Mouse (Mus musculus): ENCODE measurements around the gene Asb12. TPM values are rescaled to one million over a fixed set of nuclear protein-coding genes. Genes with fewer than 3 reads are reported as not detected.
"Not testable (repeated sequence)": the region's sequence is repeated elsewhere in the genome, so short reads cannot be mapped to it uniquely, and the experiment has no call there.

The Asb12 gene
- 0.24 TPM in 1 of 2 replicates, not detected in the other for polyA plus RNA-seq (2015; fragmentation: Nextera tagmentation; extraction: Ambion mirVana)

- H3K9ac ChIP-seq (replicated peaks), result no peak within 1 kb of the TSS
- no peaks in the 10 kb centered on the region for H3K27me3 ChIP-seq (replicated peaks)
- 93% methylated on average over 2 of the region's 2 CpGs for WGBS
- ATAC-seq (ENCODE audit: low FRiP score), result no peak
- no peak within 1 kb of the TSS for H3K27ac ChIP-seq (replicated peaks)
- H3K4me2 ChIP-seq, result no peak within 1 kb of the TSS
- no peaks in the 10 kb centered on the region for H3K36me3 ChIP-seq
- H3K4me3 ChIP-seq (replicated peaks), result no peak within 1 kb of the TSS
- no peaks in the 10 kb centered on the region for H3K4me1 ChIP-seq
- H3K9me3 ChIP-seq (replicated peaks), result no peaks in the 10 kb centered on the region
Observed at GRCm38 (mm10) chrX:95557887-95558286, at the start of gene Asb12, which contains the start of gene Pfn5. Gene Asb12 (minus strand): TSS chrX:95557987. Gene Pfn5 (plus strand): TSS chrX:95558104.

DNA sequence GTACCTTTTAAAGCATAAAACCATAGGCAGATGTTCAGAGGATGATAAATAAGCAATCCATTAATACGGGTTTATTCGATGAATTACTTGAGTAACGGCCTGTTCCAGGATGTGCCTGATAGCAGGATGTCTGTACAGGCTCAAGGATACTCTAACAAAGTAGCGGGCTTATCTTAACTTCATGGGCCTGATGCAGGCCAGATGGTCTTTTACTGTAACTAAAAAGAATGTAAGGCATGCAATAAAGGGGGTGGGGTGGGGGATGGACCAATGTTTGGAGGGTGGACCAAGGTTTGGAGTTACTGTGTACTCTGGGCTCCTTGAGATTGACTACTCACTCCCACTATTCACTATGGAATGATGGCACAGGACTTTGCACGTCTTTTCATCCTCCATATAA lies 42.8 kb upstream of the Asb12 start:
- H3K4me2 ChIP-seq, result no peak overlapping the region
- no peak overlapping the region for H3K27ac ChIP-seq (replicated peaks)
- H3K4me1 ChIP-seq, result no peaks in the 10 kb centered on the region
- no peak overlapping the region for H3K9ac ChIP-seq (replicated peaks)
- WGBS, result 91% methylated on average over 5 of the region's 5 CpGs
- no peak for ATAC-seq (ENCODE audit: low FRiP score)
- no peaks in the 10 kb centered on the region for H3K9me3 ChIP-seq (replicated peaks)
- H3K36me3 ChIP-seq, result no peaks in the 10 kb centered on the region
- no peak overlapping the region for H3K4me3 ChIP-seq (replicated peaks)
- no peaks in the 10 kb centered on the region for H3K27me3 ChIP-seq (replicated peaks)

GRCm38 (mm10) chrX:95554321-95554720 lies 3.5 kb downstream of the Asb12 start:
- H3K4me1 ChIP-seq, result no peaks in the 10 kb centered on the region
- H3K4me3 ChIP-seq (replicated peaks), result no peak overlapping the region
- H3K27me3 ChIP-seq (replicated peaks), result no peaks in the 10 kb centered on the region
- WGBS, result 79% methylated on average over 4 of the region's 4 CpGs
- no peak overlapping the region for H3K4me2 ChIP-seq
- no peaks in the 10 kb centered on the region for H3K9me3 ChIP-seq (replicated peaks)
- H3K9ac ChIP-seq (replicated peaks), result no peak overlapping the region
- no peaks in the 10 kb centered on the region for H3K36me3 ChIP-seq
- H3K27ac ChIP-seq (replicated peaks), result no peak overlapping the region
- no peak for ATAC-seq (ENCODE audit: low FRiP score)

GRCm38 (mm10) chrX:95535493-95535892 lies 22.3 kb downstream of the Asb12 start:
- not testable (repeated sequence) for H3K27ac ChIP-seq (replicated peaks); H3K9me3 ChIP-seq (replicated peaks); ATAC-seq (ENCODE audit: low FRiP score); H3K36me3 ChIP-seq; H3K9ac ChIP-seq (replicated peaks); H3K4me2 ChIP-seq; H3K4me1 ChIP-seq; H3K4me3 ChIP-seq (replicated peaks); H3K27me3 ChIP-seq (replicated peaks)
- WGBS, result 93% methylated on average over 2 of the region's 2 CpGs

DNA sequence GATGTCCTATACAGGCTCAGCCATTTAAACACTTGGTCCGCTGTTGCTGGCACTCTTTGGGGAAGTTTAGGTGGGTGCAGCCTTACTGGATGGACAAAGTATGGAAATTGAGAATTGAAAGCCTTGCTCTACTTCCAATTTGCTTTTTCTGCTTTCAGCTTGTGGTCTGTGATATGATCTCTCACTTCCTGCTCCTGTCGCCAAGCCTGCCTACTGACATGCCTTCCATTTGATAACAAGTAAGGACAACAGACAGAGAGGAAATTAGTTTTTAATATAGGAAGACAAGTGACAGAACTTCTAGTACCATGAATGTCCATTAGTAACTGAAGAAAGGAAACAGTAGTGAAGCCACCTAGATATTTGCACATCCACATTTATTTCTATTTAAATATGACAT lies 32.6 kb downstream of the Asb12 start:
- no peak overlapping the region for H3K4me2 ChIP-seq
- H3K9me3 ChIP-seq (replicated peaks), result no peaks in the 10 kb centered on the region
- H3K36me3 ChIP-seq, result no peaks in the 10 kb centered on the region
- H3K4me1 ChIP-seq, result no peaks in the 10 kb centered on the region
- ATAC-seq (ENCODE audit: low FRiP score), result no peak
- H3K4me3 ChIP-seq (replicated peaks), result no peak overlapping the region
- 88% methylated on average over 2 of the region's 2 CpGs for WGBS
- H3K27me3 ChIP-seq (replicated peaks), result no peaks in the 10 kb centered on the region
- H3K9ac ChIP-seq (replicated peaks), result no peak overlapping the region
- H3K27ac ChIP-seq (replicated peaks), result no peak overlapping the region

- ATAC-seq (ENCODE audit: low FRiP score), result no peak
- Histone ChIP-seq H3K9ac (replicated peaks) (no peak overlapping the region), H3K27me3 (replicated peaks) (no peaks in the 10 kb centered on the region)
Observed at GRCm38 (mm10) chrX:95523883-95524282, 33.9 kb downstream of the Asb12 start.

GRCm38 (mm10) chrX:95457166-95457565 lies 100.6 kb downstream of the Asb12 start:
- 67% methylated on average over 3 of the region's 3 CpGs for WGBS
- H3K36me3 ChIP-seq, result no peaks in the 10 kb centered on the region
- ATAC-seq (ENCODE audit: low FRiP score), result no peak

More at GRCm38 (mm10) chrX:95523883-95524282, 33.9 kb downstream of the Asb12 start:
- no peak overlapping the region for H3K27ac ChIP-seq (replicated peaks)
- no peaks in the 10 kb centered on the region for H3K36me3 ChIP-seq
- H3K4me1 ChIP-seq, result no peaks in the 10 kb centered on the region
- no peak overlapping the region for H3K4me3 ChIP-seq (replicated peaks)
- H3K9me3 ChIP-seq (replicated peaks), result no peaks in the 10 kb centered on the region
- H3K4me2 ChIP-seq, result no peak overlapping the region

DNA sequence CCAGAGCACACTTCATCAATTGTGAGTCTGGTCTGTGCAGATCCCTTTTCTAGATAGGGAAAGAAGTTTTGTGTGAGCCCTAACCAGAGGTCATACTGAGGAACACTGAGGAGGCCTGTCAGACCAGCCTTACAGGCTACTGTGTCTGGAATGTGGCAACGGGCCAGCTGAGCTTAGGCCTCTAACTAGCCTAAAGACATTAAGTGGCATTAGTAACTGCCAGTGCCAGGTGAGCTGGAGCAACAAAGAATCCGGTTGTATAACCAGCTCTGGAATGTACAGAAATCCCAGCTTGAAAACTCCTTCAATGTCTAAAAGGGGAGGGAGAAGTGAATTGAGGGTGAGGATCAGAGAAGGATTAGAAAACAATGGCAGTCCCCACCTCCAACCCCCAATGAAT lies 111.9 kb downstream of the Asb12 start:
- ATAC-seq (ENCODE audit: low FRiP score), result no peak
- Histone ChIP-seq H3K27ac (replicated peaks) (no peak overlapping the region), H3K4me3 (replicated peaks) (no peak overlapping the region), H3K4me1 (peaks cover 20% of the 10 kb centered on the region), H3K36me3 (no peaks in the 10 kb centered on the region), H3K9ac (replicated peaks) (no peak overlapping the region), H3K27me3 (replicated peaks) (no peaks in the 10 kb centered on the region), H3K4me2 (no peak overlapping the region), H3K9me3 (replicated peaks) (no peaks in the 10 kb centered on the region)
- 77% methylated on average over 2 of the region's 2 CpGs for WGBS

More at GRCm38 (mm10) chrX:95457166-95457565, 100.6 kb downstream of the Asb12 start:
- H3K9ac ChIP-seq (replicated peaks), result no peak overlapping the region
- H3K4me3 ChIP-seq (replicated peaks), result no peak overlapping the region
- H3K27ac ChIP-seq (replicated peaks), result no peak overlapping the region
- H3K9me3 ChIP-seq (replicated peaks), result no peaks in the 10 kb centered on the region
- H3K27me3 ChIP-seq (replicated peaks), result no peaks in the 10 kb centered on the region
- no peaks in the 10 kb centered on the region for H3K4me1 ChIP-seq
- H3K4me2 ChIP-seq, result no peak overlapping the region

DNA sequence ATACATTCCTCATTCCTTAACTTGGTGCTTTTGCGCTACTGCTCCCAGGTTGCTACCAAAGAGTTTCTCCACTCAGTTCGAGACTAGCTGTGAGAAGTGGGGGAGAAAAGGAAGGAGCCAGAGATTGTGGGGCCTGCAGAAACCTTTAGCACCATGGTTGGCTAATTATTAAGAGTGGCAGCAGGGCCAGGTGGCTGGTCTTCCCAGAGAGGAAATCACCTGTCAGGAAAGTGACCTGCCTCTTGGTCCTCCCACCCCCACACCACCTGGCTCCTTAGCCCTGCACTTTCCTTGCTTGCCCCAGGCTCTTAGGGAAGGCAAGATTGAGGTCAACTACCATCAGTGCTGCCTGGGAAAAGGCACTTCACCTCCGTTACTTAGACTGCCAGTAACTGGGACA lies 112.6 kb downstream of the Asb12 start:
- peak overlapping the region; percentile 56 for H3K4me3 ChIP-seq (replicated peaks)
- H3K4me1 ChIP-seq, result peaks cover 21% of the 10 kb centered on the region
- ATAC-seq (ENCODE audit: low FRiP score), result no peak; the same call in 1 of the 2 replicates
- H3K36me3 ChIP-seq, result no peaks in the 10 kb centered on the region
- 35% methylated on average over 3 of the region's 3 CpGs for WGBS
- no peak overlapping the region for H3K9ac ChIP-seq (replicated peaks)
- peak overlapping the region; percentile 62 for H3K4me2 ChIP-seq
- no peaks in the 10 kb centered on the region for H3K27me3 ChIP-seq (replicated peaks)
- H3K27ac ChIP-seq (replicated peaks), result no peak overlapping the region
- no peaks in the 10 kb centered on the region for H3K9me3 ChIP-seq (replicated peaks)

GRCm38 (mm10) chrX:95444776-95445111 lies 113.0 kb downstream of the Asb12 start, which contains the start of gene Amer1:
Gene Amer1 (minus strand): TSS chrX:95444872.
- ATAC-seq (ENCODE audit: low FRiP score), result peak; percentile 98
- Histone ChIP-seq H3K27ac (replicated peaks) (peak within 1 kb of the TSS; percentile 86), H3K27me3 (replicated peaks) (no peaks in the 10 kb centered on the region), H3K9ac (replicated peaks) (peak within 1 kb of the TSS; percentile 59), H3K4me1 (peaks cover 21% of the 10 kb centered on the region), H3K4me3 (replicated peaks) (peak within 1 kb of the TSS; percentile 56), H3K4me2 (peak within 1 kb of the TSS; percentile 62), H3K9me3 (replicated peaks) (no peaks in the 10 kb centered on the region), H3K36me3 (no peaks in the 10 kb centered on the region)
- 19% methylated on average over 19 of the region's 19 CpGs for WGBS

DNA sequence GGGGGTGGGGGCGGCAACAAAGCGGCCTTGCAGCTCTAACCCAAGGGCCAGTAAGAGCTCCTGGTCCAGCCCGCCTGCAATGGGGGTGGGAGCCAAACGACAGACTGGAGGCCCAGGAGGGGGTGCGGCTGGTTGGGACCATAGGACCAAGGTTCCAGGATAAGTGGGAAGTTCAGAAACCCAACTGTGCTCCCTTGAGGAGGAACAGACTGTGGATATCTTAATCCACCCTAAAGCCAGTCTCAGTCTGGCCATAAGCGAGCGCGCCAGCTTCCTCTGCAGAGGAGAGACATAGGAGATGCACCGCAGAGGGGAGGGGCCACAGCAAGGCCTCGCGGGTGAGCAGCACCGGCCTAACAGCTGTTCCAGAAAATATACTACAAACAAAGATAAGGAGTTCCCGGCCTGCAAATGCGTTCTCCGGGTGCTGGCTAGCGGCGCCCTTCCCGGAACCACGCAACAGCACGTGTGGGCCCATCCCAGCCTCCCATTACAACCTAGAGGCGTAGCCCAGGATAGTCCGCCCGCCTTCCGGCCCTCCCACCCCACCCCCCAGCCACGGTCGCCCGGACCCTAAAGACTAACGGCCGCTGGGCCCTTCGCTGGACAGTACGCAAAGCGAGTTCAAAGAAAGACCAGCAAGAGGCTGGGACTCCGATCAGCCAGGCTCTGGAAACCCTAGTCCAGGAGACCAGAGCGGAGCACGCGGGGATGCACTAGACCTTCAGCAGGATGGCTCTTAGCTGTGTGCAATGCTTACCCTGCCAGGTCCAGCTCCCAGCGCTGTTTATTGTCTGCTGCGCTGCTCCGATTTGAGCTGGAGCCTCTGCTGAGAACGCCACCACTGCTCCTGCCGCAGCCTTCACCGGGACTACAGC lies 113.7 kb downstream of the Asb12 start:
- H3K4me3 ChIP-seq (replicated peaks), result peak overlapping the region; percentile 56
- peaks cover 21% of the 10 kb centered on the region for H3K4me1 ChIP-seq
- H3K27me3 ChIP-seq (replicated peaks), result no peaks in the 10 kb centered on the region
- peak overlapping the region; percentile 62 for H3K4me2 ChIP-seq
- H3K9ac ChIP-seq (replicated peaks), result peak overlapping the region; percentile 59
- peak overlapping the region; percentile 86 for H3K27ac ChIP-seq (replicated peaks)
- ATAC-seq (ENCODE audit: low FRiP score), result peak; percentile 87
- H3K9me3 ChIP-seq (replicated peaks), result no peaks in the 10 kb centered on the region
- no peaks in the 10 kb centered on the region for H3K36me3 ChIP-seq
- 18% methylated on average over 42 of the region's 42 CpGs for WGBS

DNA sequence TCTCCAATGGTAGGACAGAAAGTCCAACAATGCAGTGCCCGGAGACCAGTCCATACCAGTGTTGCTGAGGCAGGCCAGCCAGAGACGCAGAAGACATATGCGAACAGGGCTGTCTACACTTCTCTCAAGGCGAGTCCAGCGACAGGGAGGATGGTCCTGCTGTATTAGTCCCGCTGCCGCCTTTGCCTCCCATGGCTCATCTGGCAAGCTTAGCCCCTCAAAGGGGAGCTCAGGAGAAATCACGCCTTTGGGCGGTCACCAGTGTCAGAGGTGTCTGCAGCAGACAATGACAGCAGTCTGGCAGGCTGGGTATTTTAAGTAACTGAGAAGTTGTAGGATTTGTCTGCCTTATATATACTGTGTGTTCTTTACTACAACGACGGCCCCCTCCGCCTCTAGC lies 114.4 kb downstream of the Asb12 start:
- peak overlapping the region; percentile 86 for H3K27ac ChIP-seq (replicated peaks)
- peaks cover 21% of the 10 kb centered on the region for H3K4me1 ChIP-seq
- no peaks in the 10 kb centered on the region for H3K36me3 ChIP-seq
- H3K27me3 ChIP-seq (replicated peaks), result no peaks in the 10 kb centered on the region
- peak overlapping the region; percentile 56 for H3K4me3 ChIP-seq (replicated peaks)
- ATAC-seq (ENCODE audit: low FRiP score), result no peak
- no peaks in the 10 kb centered on the region for H3K9me3 ChIP-seq (replicated peaks)
- peak overlapping the region; percentile 59 for H3K9ac ChIP-seq (replicated peaks)
- peak overlapping the region; percentile 62 for H3K4me2 ChIP-seq
- 23% methylated on average over 12 of the region's 12 CpGs for WGBS
